Mouse (Mus musculus): Measurements from ENCODE around the gene Parvb. TPM values are rescaled to one million over a fixed set of nuclear protein-coding genes. Genes with fewer than 3 reads are reported as not detected.

Parvb gene
- polyA plus RNA-seq, 1 experiment from 2014 or later = 2.5 TPM

- no peaks in the 10 kb centered on the region for H3K4me1 ChIP-seq (ENCODE audit: control insufficient read depth, insufficient read depth, low read length)
- H3K9ac ChIP-seq (ENCODE audit: low read length) = no peak overlapping the region
- DNase-seq (ENCODE audit: low spot score) = no peak
- ATAC-seq = no peak
- no peak overlapping the region for H3K27ac ChIP-seq (ENCODE audit: low read depth, low read length)
- 95% methylated on average over 4 of the region's 4 CpGs for WGBS
- H3K9me3 ChIP-seq (replicated peaks; ENCODE audit: control insufficient read depth, low read length) = no peaks in the 10 kb centered on the region
- no peak overlapping the region for H3K4me2 ChIP-seq (ENCODE audit: low read length)
- peaks cover 89% of the 10 kb centered on the region for H3K36me3 ChIP-seq (ENCODE audit: control insufficient read depth, insufficient read depth, low read length)
- H3K27me3 ChIP-seq (replicated peaks; ENCODE audit: control insufficient read depth, insufficient read depth, low read length) = no peaks in the 10 kb centered on the region
- H3K4me3 ChIP-seq (ENCODE audit: low read depth, low read length) = no peak overlapping the region
Observed at GRCm38 (mm10) chr15:84207327-84207726, 24.5 kb upstream of the Parvb start.

DNA sequence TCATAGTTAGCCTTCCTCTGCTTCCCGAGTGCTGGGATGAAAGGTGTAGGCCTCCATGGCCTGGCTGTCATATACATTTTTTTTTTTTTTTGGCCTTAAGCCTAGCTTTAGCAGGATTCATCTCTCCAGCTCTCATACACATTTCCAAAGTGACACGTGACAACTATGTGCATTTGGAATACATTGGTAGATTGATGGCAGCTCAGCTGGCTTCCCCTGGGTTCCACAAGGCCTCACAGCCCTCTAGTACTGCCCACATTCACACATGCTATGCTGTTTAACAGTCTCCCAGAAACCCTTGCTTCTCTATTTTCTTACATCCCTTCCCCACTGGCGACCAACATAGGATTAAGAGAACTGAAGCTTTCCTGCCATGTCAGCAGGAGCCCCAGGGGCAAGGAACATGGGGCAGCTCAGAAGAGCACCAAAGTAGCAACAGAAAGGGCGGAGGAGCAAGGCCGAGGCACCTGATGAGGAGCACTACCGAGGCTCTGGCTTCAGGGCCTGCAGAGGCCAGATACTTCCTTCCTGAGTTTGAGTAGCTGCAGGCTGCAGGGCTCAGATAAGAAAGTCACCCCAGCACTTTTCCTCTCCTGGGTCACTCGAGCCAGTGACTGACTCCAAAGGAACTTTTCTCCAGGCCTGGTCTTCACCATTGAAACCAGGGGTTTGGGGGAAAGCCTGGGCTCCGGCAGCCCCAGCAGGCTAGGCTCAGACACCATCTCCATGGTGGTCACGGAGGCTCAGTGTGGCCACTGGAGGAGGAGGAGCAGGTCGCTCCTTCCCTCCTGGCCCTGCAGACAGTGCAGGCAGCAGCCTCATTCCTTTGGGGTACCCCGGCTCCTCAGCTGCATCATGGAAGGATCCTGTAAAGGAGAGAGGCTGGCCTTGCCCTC is 22.1 kb upstream of the Parvb start:
- Histone ChIP-seq H3K4me1 (ENCODE audit: control insufficient read depth, insufficient read depth, low read length) (no peaks in the 10 kb centered on the region), H3K9ac (ENCODE audit: low read length) (no peak overlapping the region), H3K4me2 (ENCODE audit: low read length) (no peak overlapping the region), H3K27ac (ENCODE audit: low read depth, low read length) (peak overlapping the region; percentile 9; the same call in 1 of the 2 replicates), H3K36me3 (ENCODE audit: control insufficient read depth, insufficient read depth, low read length) (peaks cover 75% of the 10 kb centered on the region), H3K9me3 (replicated peaks; ENCODE audit: control insufficient read depth, low read length) (no peaks in the 10 kb centered on the region), H3K27me3 (replicated peaks; ENCODE audit: control insufficient read depth, insufficient read depth, low read length) (no peaks in the 10 kb centered on the region), H3K4me3 (ENCODE audit: low read depth, low read length) (no peak overlapping the region)
- 83% methylated on average over 11 of the region's 11 CpGs for WGBS
- no peak for DNase-seq (ENCODE audit: low spot score)
- ATAC-seq = no peak

DNA sequence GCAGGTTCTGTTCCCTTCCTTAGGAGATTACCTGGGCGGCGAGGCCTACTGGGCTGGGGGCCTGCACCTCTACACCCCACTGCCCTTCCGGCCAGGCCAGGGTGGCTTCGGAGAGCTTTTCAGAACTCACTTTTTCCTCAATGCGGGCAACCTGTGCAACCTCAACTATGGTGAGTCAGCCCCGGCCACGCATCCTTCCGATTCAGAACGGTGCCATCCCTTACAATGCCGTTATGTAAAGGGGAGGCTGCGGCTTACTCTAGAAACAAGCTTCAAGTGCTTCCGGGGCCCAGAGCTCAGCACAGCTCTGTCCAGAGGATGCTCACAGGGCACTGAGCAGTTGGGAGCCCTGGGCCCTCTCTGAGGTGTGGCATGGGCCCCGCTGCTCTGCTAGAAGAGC is 21.4 kb upstream of the Parvb start:
- 93% methylated on average over 13 of the region's 13 CpGs for WGBS
- Histone ChIP-seq H3K4me2 (ENCODE audit: low read length) (no peak overlapping the region), H3K9me3 (replicated peaks; ENCODE audit: control insufficient read depth, low read length) (no peaks in the 10 kb centered on the region), H3K27me3 (replicated peaks; ENCODE audit: control insufficient read depth, insufficient read depth, low read length) (no peaks in the 10 kb centered on the region), H3K9ac (ENCODE audit: low read length) (no peak overlapping the region), H3K27ac (ENCODE audit: low read depth, low read length) (no peak overlapping the region), H3K4me3 (ENCODE audit: low read depth, low read length) (no peak overlapping the region), H3K4me1 (ENCODE audit: control insufficient read depth, insufficient read depth, low read length) (no peaks in the 10 kb centered on the region), H3K36me3 (ENCODE audit: control insufficient read depth, insufficient read depth, low read length) (peaks cover 75% of the 10 kb centered on the region)
- ATAC-seq (no peak), DNase-seq (ENCODE audit: low spot score) (no peak)

DNA sequence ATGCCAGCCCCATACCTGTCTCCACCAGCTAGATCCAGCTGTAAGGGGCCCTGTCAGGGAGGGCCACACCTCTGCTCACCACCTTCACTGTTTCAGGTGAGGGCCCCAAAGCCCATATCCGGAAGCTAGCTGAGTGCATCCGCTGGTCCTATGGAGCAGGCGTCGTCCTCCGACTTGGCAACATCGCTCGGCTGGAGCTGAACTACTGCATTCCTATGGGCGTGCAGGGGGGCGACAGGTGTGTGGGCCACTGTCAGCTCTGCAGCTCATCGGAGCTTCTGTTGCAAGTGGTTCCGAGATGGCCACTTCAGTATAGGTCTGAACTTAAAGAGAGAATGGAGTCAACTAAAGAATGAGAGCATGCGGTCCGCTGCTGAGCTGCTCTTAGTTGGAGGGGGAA is 20.9 kb upstream of the Parvb start:
- H3K27me3 ChIP-seq (replicated peaks; ENCODE audit: control insufficient read depth, insufficient read depth, low read length) = no peaks in the 10 kb centered on the region

DNA sequence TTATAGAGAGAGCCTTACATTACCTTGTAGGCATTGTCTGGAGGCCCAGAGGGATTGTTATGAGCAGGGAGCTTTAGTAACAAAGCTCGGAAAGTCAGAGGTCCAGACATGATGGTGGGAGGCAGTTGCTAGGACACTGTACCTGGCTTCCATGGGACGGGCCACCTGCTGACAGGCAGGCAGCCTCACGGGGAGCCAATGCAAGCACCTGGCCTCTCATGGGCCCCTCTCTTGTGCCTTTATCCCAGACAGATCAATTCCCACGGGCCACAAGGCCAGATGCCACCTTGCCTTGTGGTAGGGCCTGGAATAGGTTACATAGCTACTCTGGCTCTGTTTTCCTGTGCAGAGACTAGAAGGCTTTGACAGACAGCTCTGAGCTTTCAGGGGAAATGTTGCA is 20.3 kb upstream of the Parvb start:
- Histone ChIP-seq H3K9me3 (replicated peaks; ENCODE audit: control insufficient read depth, low read length) (no peaks in the 10 kb centered on the region), H3K27me3 (replicated peaks; ENCODE audit: control insufficient read depth, insufficient read depth, low read length) (no peaks in the 10 kb centered on the region), H3K36me3 (ENCODE audit: control insufficient read depth, insufficient read depth, low read length) (peaks cover 65% of the 10 kb centered on the region), H3K4me1 (ENCODE audit: control insufficient read depth, insufficient read depth, low read length) (no peaks in the 10 kb centered on the region), H3K4me3 (ENCODE audit: low read depth, low read length) (no peak overlapping the region), H3K27ac (ENCODE audit: low read depth, low read length) (no peak overlapping the region), H3K4me2 (ENCODE audit: low read length) (no peak overlapping the region), H3K9ac (ENCODE audit: low read length) (no peak overlapping the region)
- no peak for ATAC-seq
- no peak for DNase-seq (ENCODE audit: low spot score)
- WGBS = 73% methylated on average over 4 of the region's 4 CpGs

More for the DNA sequence above, 20.9 kb upstream of the Parvb start:
- Histone ChIP-seq H3K9ac (ENCODE audit: low read length) (no peak overlapping the region), H3K4me3 (ENCODE audit: low read depth, low read length) (no peak overlapping the region), H3K27ac (ENCODE audit: low read depth, low read length) (no peak overlapping the region), H3K36me3 (ENCODE audit: control insufficient read depth, insufficient read depth, low read length) (peaks cover 71% of the 10 kb centered on the region), H3K4me1 (ENCODE audit: control insufficient read depth, insufficient read depth, low read length) (no peaks in the 10 kb centered on the region), H3K4me2 (ENCODE audit: low read length) (no peak overlapping the region), H3K9me3 (replicated peaks; ENCODE audit: control insufficient read depth, low read length) (no peaks in the 10 kb centered on the region)
- no peak for DNase-seq (ENCODE audit: low spot score)
- whole genome bisulfite sequencing = 91% methylated on average over 13 of the region's 13 CpGs
- no peak for ATAC-seq

- 46% methylated on average over 6 of the region's 6 CpGs for WGBS
- Histone ChIP-seq H3K4me2 (ENCODE audit: low read length) (no peak overlapping the region), H3K9ac (ENCODE audit: low read length) (no peak overlapping the region; the same call in 1 of the 2 replicates), H3K4me1 (ENCODE audit: control insufficient read depth, insufficient read depth, low read length) (no peaks in the 10 kb centered on the region), H3K27me3 (replicated peaks; ENCODE audit: control insufficient read depth, insufficient read depth, low read length) (no peaks in the 10 kb centered on the region), H3K9me3 (replicated peaks; ENCODE audit: control insufficient read depth, low read length) (no peaks in the 10 kb centered on the region), H3K36me3 (ENCODE audit: control insufficient read depth, insufficient read depth, low read length) (peaks cover 60% of the 10 kb centered on the region), H3K4me3 (ENCODE audit: low read depth, low read length) (no peak overlapping the region), H3K27ac (ENCODE audit: low read depth, low read length) (no peak overlapping the region)
- DNase-seq (ENCODE audit: low spot score) (peak; percentile 95), ATAC-seq (peak; percentile 66)
Observed at GRCm38 (mm10) chr15:84212031-84212755, 19.6 kb upstream of the Parvb start.

- H3K36me3 ChIP-seq (ENCODE audit: control insufficient read depth, insufficient read depth, low read length) = peaks cover 55% of the 10 kb centered on the region
Observed at GRCm38 (mm10) chr15:84212756-84213105, 19.1 kb upstream of the Parvb start.

GRCm38 (mm10) chr15:84213162-84213739 is 18.6 kb upstream of the Parvb start:
- WGBS = 89% methylated on average over 6 of the region's 6 CpGs
- H3K27ac ChIP-seq (ENCODE audit: low read depth, low read length) = no peak overlapping the region
- H3K4me1 ChIP-seq (ENCODE audit: control insufficient read depth, insufficient read depth, low read length) = no peaks in the 10 kb centered on the region
- DNase-seq (ENCODE audit: low spot score) (no peak), ATAC-seq (no peak)
- peaks cover 52% of the 10 kb centered on the region for H3K36me3 ChIP-seq (ENCODE audit: control insufficient read depth, insufficient read depth, low read length)
- H3K4me2 ChIP-seq (ENCODE audit: low read length) = no peak overlapping the region
- no peak overlapping the region for H3K9ac ChIP-seq (ENCODE audit: low read length)
- no peak overlapping the region for H3K4me3 ChIP-seq (ENCODE audit: low read depth, low read length)
- H3K27me3 ChIP-seq (replicated peaks; ENCODE audit: control insufficient read depth, insufficient read depth, low read length) = no peaks in the 10 kb centered on the region
- no peaks in the 10 kb centered on the region for H3K9me3 ChIP-seq (replicated peaks; ENCODE audit: control insufficient read depth, low read length)

More at GRCm38 (mm10) chr15:84212756-84213105, 19.1 kb upstream of the Parvb start:
- H3K9ac ChIP-seq (ENCODE audit: low read length) = no peak overlapping the region; the same call in 1 of the 2 replicates
- DNase-seq (ENCODE audit: low spot score) (no peak), ATAC-seq (no peak)
- H3K4me3 ChIP-seq (ENCODE audit: low read depth, low read length) = no peak overlapping the region
- H3K9me3 ChIP-seq (replicated peaks; ENCODE audit: control insufficient read depth, low read length) = no peaks in the 10 kb centered on the region
- H3K4me1 ChIP-seq (ENCODE audit: control insufficient read depth, insufficient read depth, low read length) = no peaks in the 10 kb centered on the region
- no peaks in the 10 kb centered on the region for H3K27me3 ChIP-seq (replicated peaks; ENCODE audit: control insufficient read depth, insufficient read depth, low read length)
- H3K27ac ChIP-seq (ENCODE audit: low read depth, low read length) = no peak overlapping the region
- WGBS = 100% methylated on average over 2 of the region's 2 CpGs
- H3K4me2 ChIP-seq (ENCODE audit: low read length) = no peak overlapping the region

Data from forebrain, embryonic 14.5 days (tissue).